Mouse (Mus musculus): ENCODE measurements around the gene Kansl1. TPM values are rescaled to one million over a fixed set of nuclear protein-coding genes. Genes with fewer than 3 reads are reported as not detected.

Gene Kansl1
- total and polyA plus RNA-seq, 3 experiments: 17.3 to 48.4 (median 24.7) TPM

GRCm38 (mm10) chr11:104393196-104393595 is 75.5 kb downstream of the Kansl1 start:
- Histone ChIP-seq H3K27ac (ENCODE audit: insufficient read depth, low read depth) (no peak overlapping the region), H3K4me2 (ENCODE audit: insufficient read depth, low read depth, poor library complexity, severe bottlenecking) (no peak overlapping the region), H3K9ac (ENCODE audit: insufficient read depth, low read depth) (no peak overlapping the region), H3K79me2 (replicated peaks; ENCODE audit: control insufficient read depth, extremely low read depth, insufficient read depth, poor library complexity, severe bottlenecking) (peaks cover 53% of the 10 kb centered on the region), H3K4me1 (ENCODE audit: control insufficient read depth in 1 of 2, insufficient read depth in 2 of 2) (peaks cover 2 to 33% of the 10 kb centered on the region in 2 experiments; a peak in 3 of 4 replicates), H3K36me3 (replicated peaks in 1 of 2; ENCODE audit: control insufficient read depth in 1 of 2, insufficient read depth in 1 of 2, low read length in 1 of 2) (peaks cover 14 to 64% of the 10 kb centered on the region in 2 experiments), H3K9me3 (replicated peaks; ENCODE audit: low read length) (no peaks in the 10 kb centered on the region), H3K27me3 (replicated peaks) (no peaks in the 10 kb centered on the region), H3K4me3 (replicated peaks in 1 of 3; ENCODE audit: low read depth in 2 of 3, low read length in 2 of 3, poor library complexity in 1 of 3) (no peak overlapping the region)
- dilution Hi-C loops (cut with MboI; ENCODE audit: extremely low pct_ligation_motif_present, extremely low pct_unique_long_range_greater_than_20kb, low sequenced_read_pairs) (no loop called here), in situ Hi-C loops (cut with MboI; ENCODE audit: low pct_ligation_motif_present, low pct_unique_long_range_greater_than_20kb, low sequenced_read_pairs) (no loop called here)
- no peak for TF ChIP-seq ZKSCAN1 (IDR thresholded peaks at IDR 0.05; ENCODE audit: borderline replicate concordance, low read depth, low read length)
- TF ChIP-seq NELFE (IDR thresholded peaks at IDR 0.05; ENCODE audit: low read depth, low read length): no peak
- TF ChIP-seq ZC3H11A (IDR thresholded peaks at IDR 0.05; ENCODE audit: low read depth, low read length): no peak
- no peak for TF ChIP-seq E2F4 (IDR thresholded peaks at IDR 0.05; ENCODE audit: insufficient replicate concordance, low read depth, low read length)
- TF ChIP-seq SIN3A (IDR thresholded peaks at IDR 0.05; ENCODE audit: low read length): no peak
- TF ChIP-seq HCFC1 (IDR thresholded peaks at IDR 0.05; ENCODE audit: low read depth, low read length): no peak
- no peak for TF ChIP-seq USF1 (IDR thresholded peaks at IDR 0.05; ENCODE audit: low read depth, low read length)
- TF ChIP-seq KAT2A (IDR thresholded peaks at IDR 0.05; ENCODE audit: insufficient replicate concordance, low read length): no peak
- no peak for TF ChIP-seq JUND (conservative IDR thresholded peaks at IDR 0.05; ENCODE audit: low read depth, low read length)
- no peak for TF ChIP-seq UBTF (IDR thresholded peaks at IDR 0.05; ENCODE audit: low read depth, low read length)
- TF ChIP-seq PAX5 (IDR thresholded peaks at IDR 0.05; ENCODE audit: low read length): no peak
- no peak for TF ChIP-seq JUN (IDR thresholded peaks at IDR 0.05; ENCODE audit: insufficient read depth, low read depth, low read length)
- TF ChIP-seq MEF2A (IDR thresholded peaks at IDR 0.05; ENCODE audit: borderline replicate concordance, low read depth, low read length): no peak
- no peak for TF ChIP-seq MXI1 (IDR thresholded peaks at IDR 0.05; ENCODE audit: low read depth, low read length)
- no peak for TF ChIP-seq RCOR1 (conservative IDR thresholded peaks at IDR 0.05; ENCODE audit: low read depth, low read length)
- TF ChIP-seq MAZ (IDR thresholded peaks at IDR 0.05; ENCODE audit: low read depth, low read length): no peak
- TF ChIP-seq EP300 (IDR thresholded peaks at IDR 0.05; ENCODE audit: low read length): no peak
- TF ChIP-seq MYC (IDR thresholded peaks at IDR 0.05; ENCODE audit: low read depth, low read length): no peak
- no peak for TF ChIP-seq TCF12 (IDR thresholded peaks at IDR 0.05; ENCODE audit: low read depth, low read length)
- no peak for DNase-seq (ENCODE audit: extremely low read depth)

- dilution Hi-C loops (cut with MboI; ENCODE audit: extremely low pct_ligation_motif_present, extremely low pct_unique_long_range_greater_than_20kb, low sequenced_read_pairs): no loop called here
- no peak for DNase-seq (ENCODE audit: extremely low read depth)
- peaks cover 13 to 64% of the 10 kb centered on the region in 2 experiments for H3K36me3 ChIP-seq (replicated peaks in 1 of 2; ENCODE audit: control insufficient read depth in 1 of 2, insufficient read depth in 1 of 2, low read length in 1 of 2)
- TF ChIP-seq RCOR1 (conservative IDR thresholded peaks at IDR 0.05; ENCODE audit: low read depth, low read length): no peak
- TF ChIP-seq MYC (IDR thresholded peaks at IDR 0.05; ENCODE audit: low read depth, low read length): no peak
- no peak for TF ChIP-seq CHD1 (IDR thresholded peaks at IDR 0.05; ENCODE audit: low read depth, low read length)
- no peak for TF ChIP-seq ETS1 (conservative IDR thresholded peaks at IDR 0.05; ENCODE audit: low read depth, low read length)
- no peak for TF ChIP-seq USF2 (conservative IDR thresholded peaks at IDR 0.05; ENCODE audit: low read depth, low read length)
- no peak for TF ChIP-seq ZC3H11A (IDR thresholded peaks at IDR 0.05; ENCODE audit: low read depth, low read length)
- no peak for TF ChIP-seq HCFC1 (IDR thresholded peaks at IDR 0.05; ENCODE audit: low read depth, low read length)
- TF ChIP-seq ELF1 (IDR thresholded peaks at IDR 0.05; ENCODE audit: low read depth, low read length): no peak
- TF ChIP-seq IRF4 (IDR thresholded peaks at IDR 0.05; ENCODE audit: low read depth, low read length): no peak
- no peak for TF ChIP-seq RAD21 (IDR thresholded peaks at IDR 0.05; ENCODE audit: low read depth, low read length)
- TF ChIP-seq JUN (IDR thresholded peaks at IDR 0.05; ENCODE audit: insufficient read depth, low read depth, low read length): no peak
- TF ChIP-seq POLR2AphosphoS2 (IDR thresholded peaks at IDR 0.05; ENCODE audit: low read depth, low read length): no peak
- TF ChIP-seq SMC3 (IDR thresholded peaks at IDR 0.05; ENCODE audit: low read depth, low read length): no peak
- TF ChIP-seq MEF2A (IDR thresholded peaks at IDR 0.05; ENCODE audit: borderline replicate concordance, low read depth, low read length): no peak
- TF ChIP-seq EP300 (IDR thresholded peaks at IDR 0.05; ENCODE audit: low read length): no peak
- H3K27ac ChIP-seq (ENCODE audit: insufficient read depth, low read depth): no peak overlapping the region
- no peaks in the 10 kb centered on the region for H3K9me3 ChIP-seq (replicated peaks; ENCODE audit: low read length)
- no peak overlapping the region for H3K4me2 ChIP-seq (ENCODE audit: insufficient read depth, low read depth, poor library complexity, severe bottlenecking)
- peaks cover 54% of the 10 kb centered on the region for H3K79me2 ChIP-seq (replicated peaks; ENCODE audit: control insufficient read depth, extremely low read depth, insufficient read depth, poor library complexity, severe bottlenecking)
- H3K4me3 ChIP-seq (replicated peaks in 1 of 3; ENCODE audit: low read depth in 2 of 3, low read length in 2 of 3, poor library complexity in 1 of 3): no peak overlapping the region
- in situ Hi-C loops (cut with MboI; ENCODE audit: low pct_ligation_motif_present, low pct_unique_long_range_greater_than_20kb, low sequenced_read_pairs): no loop called here
- no peaks in the 10 kb centered on the region for H3K27me3 ChIP-seq (replicated peaks)
- H3K4me1 ChIP-seq (ENCODE audit: control insufficient read depth in 1 of 2, insufficient read depth in 2 of 2): peaks cover 0 to 32% of the 10 kb centered on the region in 2 experiments; a peak in 2 of 4 replicates
- no peak overlapping the region for H3K9ac ChIP-seq (ENCODE audit: insufficient read depth, low read depth)
Observed at GRCm38 (mm10) chr11:104392153-104392552, 76.5 kb downstream of the Kansl1 start.

Data from CH12.LX (cell line).